Mouse (Mus musculus): ENCODE data around the gene Gm572.

- TF ChIP-seq CTCF (conservative IDR thresholded peaks at IDR 0.05; ENCODE audit: insufficient read depth, insufficient read length, low read depth, low read length) (peak; percentile 69), POLR2A (IDR thresholded peaks at IDR 0.05; ENCODE audit: low read depth, low read length) (no peak)
These were observed 38.3 kb downstream of the Gm572 start for GRCm38 (mm10) chr4:148681429-148681828.
